Mouse (Mus musculus): ENCODE data around the gene Mafg.

The Mafg gene

DNA sequence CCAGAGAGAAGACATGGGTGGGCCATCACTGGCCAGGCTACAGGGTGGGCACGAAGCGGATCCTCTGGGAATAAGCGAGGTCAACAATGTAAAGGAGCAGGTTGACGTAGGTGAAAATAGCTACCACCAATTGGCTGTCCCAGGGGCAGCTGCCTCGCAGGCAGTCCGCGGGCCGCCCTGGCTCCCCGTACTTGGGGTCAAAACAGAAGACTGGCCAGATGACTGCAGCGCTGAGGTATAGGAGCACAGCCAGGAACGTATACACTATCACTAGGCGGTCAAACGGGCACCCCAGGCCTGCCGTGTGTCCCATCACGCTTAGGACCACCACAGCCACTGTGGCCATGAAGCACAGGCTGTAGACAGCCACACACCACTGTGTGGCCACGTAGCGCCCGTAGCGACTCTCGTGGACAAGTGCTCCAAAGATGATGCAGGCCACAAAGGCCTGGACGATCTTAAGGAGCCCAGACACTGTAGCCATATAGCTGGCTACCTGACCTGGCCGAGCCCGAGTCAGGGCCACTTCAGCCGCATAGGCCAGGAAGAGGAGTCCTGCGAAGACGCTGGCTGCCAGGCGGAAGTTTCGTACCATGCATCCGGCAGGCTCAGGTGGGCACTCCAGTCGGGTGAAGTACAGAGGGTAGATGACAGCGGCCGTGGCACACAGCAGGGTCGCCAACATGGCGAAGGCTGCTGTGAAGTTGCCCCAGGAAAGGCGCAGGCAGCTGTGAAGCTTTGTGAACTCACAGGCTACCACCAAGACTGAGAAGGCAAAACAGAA is 13.8 kb upstream of the Mafg start:
- no peak for DNase-seq (ENCODE audit: extremely low read depth, low read depth)

GRCm38 (mm10) chr11:120643601-120643987 is 10.2 kb upstream of the Mafg start, which contains the start of gene Pycr1:
TSS of gene Pycr1 (minus strand) at chr11:120643769.
- DNase-seq (ENCODE audit: extremely low read depth, low read depth), result peak; percentile 91

DNA sequence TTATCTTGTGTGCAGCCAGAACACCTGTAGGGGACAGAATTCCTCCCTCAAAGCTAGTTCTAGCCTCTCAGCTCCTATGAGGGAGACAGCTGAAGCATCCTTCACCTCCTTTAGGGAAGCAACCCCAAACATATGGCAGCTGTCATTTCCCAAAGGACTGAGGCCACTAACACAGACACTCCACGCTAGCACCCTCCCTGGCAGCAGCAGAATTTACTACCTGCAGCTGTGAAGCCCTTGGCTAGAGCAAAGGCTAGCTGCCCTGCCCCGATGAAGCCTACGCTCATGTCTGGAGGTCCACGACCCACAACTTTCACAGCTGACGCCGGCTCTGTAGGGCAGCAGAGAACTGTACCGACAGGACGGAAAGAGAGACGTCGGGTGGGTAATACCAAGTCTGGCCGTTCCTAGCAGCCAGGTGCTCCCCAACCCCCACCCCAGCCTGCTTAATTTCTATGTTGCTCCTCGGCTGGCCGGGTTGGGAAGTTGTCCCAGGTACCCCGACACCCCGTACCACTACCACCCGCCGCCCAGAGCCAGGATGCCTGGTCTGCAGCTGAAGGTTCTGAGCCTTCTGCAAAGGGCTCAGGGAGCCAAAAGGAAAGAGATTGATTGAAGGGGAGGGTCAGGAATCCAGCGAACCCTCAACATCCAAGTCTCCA is 9.7 kb upstream of the Mafg start:
- DNase-seq (ENCODE audit: extremely low read depth, low read depth), result no peak

DNA sequence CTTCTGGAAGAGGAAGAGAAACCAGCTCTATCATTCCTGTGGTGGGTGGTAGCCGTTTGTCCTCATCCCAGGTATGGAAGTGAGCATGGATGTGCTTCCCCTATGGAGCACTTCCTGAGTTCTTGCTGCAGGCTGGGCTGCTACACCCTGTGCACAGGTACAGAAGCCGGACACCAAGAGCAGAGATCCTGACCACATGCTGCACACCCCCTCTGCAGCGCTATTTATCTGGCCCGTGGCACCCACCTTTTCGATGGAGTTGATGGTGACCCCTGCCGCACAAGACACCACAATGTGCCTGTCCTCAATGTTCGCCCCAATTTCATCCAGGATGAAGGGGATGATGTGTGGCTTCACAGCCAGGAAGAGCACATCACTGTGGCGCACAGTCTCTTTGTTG is 8.5 kb upstream of the Mafg start:
- DNase-seq (ENCODE audit: extremely low read depth, low read depth), result no peak

GRCm38 (mm10) chr11:120641255-120641654 is 7.9 kb upstream of the Mafg start:
- no peak for DNase-seq (ENCODE audit: extremely low read depth, low read depth)

DNA sequence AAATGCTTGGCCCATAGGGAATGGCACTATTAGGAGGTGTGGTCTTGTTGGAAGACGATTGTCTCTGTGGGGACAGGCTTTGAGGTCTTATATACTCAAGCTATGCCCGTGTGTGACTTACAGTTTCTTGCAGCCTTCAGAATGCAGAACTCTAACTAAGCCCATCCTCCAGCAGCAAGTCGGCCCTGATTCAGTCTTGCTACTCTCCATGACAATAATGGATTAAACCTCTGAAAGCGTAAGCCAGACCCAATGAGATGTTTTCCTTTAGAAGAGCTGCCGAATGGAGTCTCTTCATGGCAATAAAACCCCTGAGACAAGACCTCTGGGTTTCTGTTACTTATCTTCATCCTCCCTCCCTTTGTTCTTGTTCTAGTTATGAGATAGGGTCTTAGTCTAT is 1.4 kb upstream of the Mafg start:
- no peak for DNase-seq (ENCODE audit: extremely low read depth, low read depth)

- DNase-seq (ENCODE audit: extremely low read depth, low read depth), result peak; percentile 66
These were observed 561 bp downstream of the Mafg start for GRCm38 (mm10) chr11:120632559-120633519.

DNA sequence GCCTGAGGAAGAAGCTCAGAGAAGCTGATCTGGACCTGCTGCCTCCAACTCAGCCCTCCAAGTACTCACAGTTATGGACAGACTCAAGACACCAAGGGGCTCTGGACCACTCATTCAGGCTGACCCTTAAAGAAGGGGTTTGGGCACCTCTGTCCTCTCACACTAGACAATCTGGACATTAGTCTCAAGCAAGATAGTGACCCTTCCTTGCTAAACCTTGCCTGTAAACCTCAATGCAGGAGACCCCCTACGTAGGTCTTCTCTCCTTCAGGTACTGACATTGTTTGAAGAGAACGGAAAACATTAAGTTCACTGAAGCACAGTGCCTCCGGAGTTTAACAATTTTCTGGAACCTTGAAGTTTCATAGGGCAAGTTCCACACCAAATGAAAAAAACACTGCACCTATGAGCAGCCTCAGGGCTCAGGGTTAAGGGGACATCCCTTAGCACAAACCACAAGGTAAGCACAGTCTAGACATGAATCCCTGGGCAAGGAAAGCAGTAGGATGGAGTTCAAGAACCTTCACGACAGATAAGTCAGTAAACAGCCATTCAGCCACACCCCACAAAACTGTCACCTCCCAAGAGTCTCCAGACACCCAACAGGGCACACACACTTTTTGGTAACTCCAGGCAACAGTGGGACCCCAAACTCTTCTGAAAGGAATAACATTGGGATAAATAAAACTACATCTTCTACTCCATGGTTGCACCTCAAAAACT is 1.5 kb downstream of the Mafg start:
- DNase-seq (ENCODE audit: extremely low read depth, low read depth), result no peak

- no peak for DNase-seq (ENCODE audit: extremely low read depth, low read depth)
These were observed 2.3 kb downstream of the Mafg start for GRCm38 (mm10) chr11:120630881-120631725.

DNA sequence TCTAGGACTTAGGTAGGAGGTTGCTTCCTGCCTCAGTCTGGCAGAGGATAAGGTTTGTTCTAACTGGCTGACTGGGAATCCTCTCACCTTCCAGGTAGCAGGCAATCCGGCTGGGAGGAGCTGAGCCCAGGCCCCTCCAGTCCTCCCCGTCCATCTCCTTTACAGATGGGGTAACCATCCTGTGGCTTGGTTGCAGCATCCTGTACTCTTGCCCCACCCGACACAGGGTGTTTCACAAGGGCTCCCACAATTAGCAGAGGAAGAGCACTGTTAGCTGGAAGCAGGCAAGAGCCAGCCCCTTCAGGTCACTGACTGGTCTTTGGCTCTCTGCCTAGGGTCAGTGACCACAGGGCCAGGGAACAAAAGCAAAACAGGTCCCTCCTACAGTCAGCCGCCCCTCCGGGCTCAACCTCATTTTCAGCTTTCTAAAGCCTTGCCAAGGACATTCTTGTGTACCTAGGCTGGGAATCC is 3.0 kb downstream of the Mafg start:
- no peak for DNase-seq (ENCODE audit: extremely low read depth, low read depth)

GRCm38 (mm10) chr11:120629911-120630310 is 3.5 kb downstream of the Mafg start:
- no peak for DNase-seq (ENCODE audit: extremely low read depth, low read depth)

- DNase-seq (ENCODE audit: extremely low read depth, low read depth), result no peak
These were observed 4.1 kb downstream of the Mafg start for GRCm38 (mm10) chr11:120629341-120629730.

GRCm38 (mm10) chr11:120628601-120629340 is 4.6 kb downstream of the Mafg start:
- DNase-seq (ENCODE audit: extremely low read depth, low read depth), result no peak

DNA sequence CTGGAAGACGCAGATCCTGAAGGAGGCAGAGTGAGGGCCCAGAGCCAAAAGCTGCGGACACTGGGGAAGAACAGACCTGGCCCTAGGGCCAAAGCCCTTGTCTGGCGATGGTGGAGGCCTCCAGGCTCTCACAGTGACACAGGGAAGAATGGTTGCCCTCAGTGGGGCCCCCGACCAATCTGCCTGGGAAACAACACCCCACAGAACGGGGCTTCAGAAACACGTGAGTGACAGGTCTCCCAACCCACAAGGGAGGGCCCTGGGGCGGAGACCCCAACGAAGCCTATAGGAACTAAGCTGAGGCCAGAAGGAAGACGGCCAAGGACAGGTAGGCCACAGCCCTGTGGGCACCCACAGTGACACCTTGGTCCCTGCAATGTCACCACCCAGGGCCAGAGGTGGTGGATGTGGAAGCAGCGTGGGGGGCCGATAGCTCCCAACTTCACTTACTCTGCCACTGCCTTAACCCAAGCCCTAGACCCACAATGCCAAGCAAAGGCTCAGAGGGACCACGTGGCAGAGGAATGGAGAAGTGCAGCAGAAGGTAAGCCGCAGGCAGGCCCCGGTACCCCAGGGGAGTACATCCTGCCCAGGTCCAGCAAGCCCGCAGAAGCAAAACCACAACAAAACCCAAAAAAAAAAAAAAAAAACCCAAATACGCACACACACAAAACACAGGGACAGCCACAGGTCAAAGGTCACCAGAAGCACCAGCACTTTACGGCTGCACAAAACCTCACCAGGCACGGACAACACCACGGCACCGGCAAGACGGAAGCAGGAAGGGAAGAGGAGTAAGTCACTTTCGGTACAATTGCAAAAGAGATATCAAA is 5.7 kb downstream of the Mafg start:
- DNase-seq (ENCODE audit: extremely low read depth, low read depth), result no peak

DNA sequence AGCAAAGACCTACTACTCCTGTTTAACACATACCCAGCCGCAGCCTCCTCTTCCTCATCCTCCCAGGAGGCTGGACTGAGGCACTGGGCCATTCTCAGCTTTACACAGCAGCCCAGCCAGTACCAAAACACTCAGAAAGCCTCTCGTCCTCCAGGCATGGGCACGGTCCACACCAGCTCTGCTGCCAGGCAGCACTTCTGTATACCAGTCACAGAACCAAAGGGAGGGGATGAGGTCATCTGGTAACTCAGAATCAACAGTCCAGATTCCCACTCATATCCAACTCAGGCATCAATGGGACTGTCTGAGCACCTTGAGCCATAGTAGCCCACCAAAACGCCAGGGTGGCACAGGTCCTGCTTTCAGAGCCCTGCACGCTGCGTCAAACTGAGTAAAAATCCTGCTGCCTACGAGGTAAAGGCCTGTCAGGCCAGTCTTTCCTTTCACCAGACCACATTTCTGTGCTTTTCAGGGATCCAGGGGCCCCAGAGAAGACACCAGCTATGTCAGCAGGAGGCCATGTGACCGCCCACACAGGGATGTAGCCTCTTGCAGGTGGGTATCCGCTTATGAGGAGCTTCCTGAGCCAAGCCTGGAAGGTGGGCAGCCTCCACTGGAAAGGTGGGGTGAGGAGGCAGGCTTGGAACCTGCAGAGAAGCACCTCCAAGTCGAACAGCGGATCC is 6.5 kb downstream of the Mafg start:
- DNase-seq (ENCODE audit: extremely low read depth, low read depth), result no peak

DNA sequence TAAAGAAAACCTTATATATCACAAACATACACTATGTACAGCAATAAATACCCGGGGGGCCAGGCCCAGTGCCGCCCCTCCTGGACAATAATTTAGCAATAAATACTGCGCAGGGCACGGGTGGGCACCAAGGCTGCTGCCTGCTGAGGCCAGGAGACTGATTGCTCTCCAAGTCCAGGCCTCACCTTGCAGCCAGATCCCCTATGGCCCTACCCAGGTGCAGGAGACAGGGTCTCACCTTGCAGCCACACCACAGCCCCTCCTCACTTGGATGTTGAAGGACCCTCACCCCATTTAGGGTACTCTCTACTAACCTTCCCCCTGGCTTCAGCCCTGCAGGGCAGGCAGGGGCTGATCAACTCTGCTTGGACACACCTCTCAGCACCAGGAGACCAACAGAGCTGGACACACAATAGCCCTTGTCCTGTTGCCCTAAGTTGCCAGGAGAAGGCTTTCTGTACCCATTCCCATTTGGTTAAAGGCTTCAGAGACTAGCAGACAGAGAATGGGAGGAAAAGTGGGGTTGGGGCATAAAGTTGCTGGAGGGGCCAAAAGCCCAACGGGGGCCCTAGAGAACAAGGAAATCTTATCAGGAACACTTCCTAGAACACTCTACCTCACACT is 8.1 kb downstream of the Mafg start, which contains the start of gene Sirt7:
Gene Sirt7 (minus strand): TSS at position 89 of the 624 bp plus-strand sequence.
- DNase-seq (ENCODE audit: extremely low read depth, low read depth), result no peak

DNA sequence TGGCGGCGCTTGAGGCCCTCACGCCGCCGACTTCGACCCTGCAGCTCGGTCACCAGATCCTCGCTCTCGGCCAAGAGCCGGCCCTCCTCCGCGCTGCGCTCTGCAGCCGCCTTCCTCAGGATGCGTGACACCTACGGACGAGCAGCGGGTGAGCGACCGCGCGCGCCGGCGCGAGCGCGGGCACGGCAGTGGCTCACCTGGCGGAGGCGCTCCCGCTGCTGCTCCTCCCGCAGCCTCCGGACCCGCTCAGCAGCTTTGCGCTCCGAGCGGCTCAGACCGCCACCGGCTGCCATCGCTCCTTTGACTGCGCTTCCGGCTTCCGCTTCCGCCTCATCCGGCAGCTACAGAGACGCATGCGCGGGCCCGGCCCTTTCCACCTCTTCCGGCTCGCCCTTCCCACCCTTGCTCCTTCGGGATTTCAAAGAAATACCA is 8.7 kb downstream of the Mafg start:
- DNase-seq (ENCODE audit: extremely low read depth, low read depth), result no peak

Data from MEL-GATA-1-ER (cell line).